Mouse (Mus musculus) brain, embryonic 14.5 days (tissue): ENCODE results near the gene Rap1gap2.

Experiments used
- CTCF ChIP-seq: fragments of 200-500 bp; IDR thresholded peaks from 2 replicates; pipeline ENCODE4 v1.5.1; 2012; ENCODE audit warnings: inconsistent platforms, mild to moderate bottlenecking, moderate library complexity, borderline replicate concordance; ENCODE audit not compliant: insufficient read depth, insufficient read length; ENCODE audit errors: extremely low read depth
- POLR2A ChIP-seq: fragments of 200-500 bp; IDR thresholded peaks from 2 replicates; pipeline ENCODE4 v1.6.1; 2012; ENCODE audit warnings: mild to moderate bottlenecking, inconsistent platforms, borderline replicate concordance; ENCODE audit not compliant: poor library complexity, insufficient read depth, insufficient read length, severe bottlenecking; ENCODE audit errors: extremely low read depth

DNA sequence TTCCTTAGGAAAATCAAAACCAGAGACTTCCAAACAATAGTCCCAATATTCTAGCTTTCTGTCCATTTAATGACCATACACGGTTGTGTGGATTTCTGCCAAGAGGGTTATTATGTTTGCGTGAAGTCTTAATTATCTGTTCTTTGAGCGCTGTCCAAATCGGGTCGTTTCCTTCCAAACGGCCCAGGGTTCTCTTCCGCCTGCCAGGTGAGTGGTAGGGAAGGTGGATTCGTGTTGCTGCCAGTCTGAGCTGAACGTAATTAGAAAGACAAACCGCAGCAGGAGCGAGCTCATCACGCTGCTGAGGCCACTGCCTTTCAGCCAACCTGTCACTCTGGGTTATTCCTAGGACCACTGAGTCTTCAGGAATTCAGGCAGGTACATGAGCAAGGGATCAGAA is 195.0 kb downstream of the Rap1gap2 start:
- no peak for TF ChIP-seq CTCF
- TF ChIP-seq POLR2A: no peak
